Mouse (Mus musculus) bone marrow macrophage, adult 2 months (primary cell): Measurements from ENCODE around the gene Ptk7.

Source experiments
- CTCF ChIP-seq: IDR thresholded peaks from 2 replicates; pipeline ENCODE4 v1.5.1; 2012; ENCODE audit warnings: low read depth, mild to moderate bottlenecking, low read length, moderate library complexity
- POLR2A ChIP-seq: IDR thresholded peaks from 2 replicates; pipeline ENCODE4 v1.6.1; 2012; ENCODE audit warnings: mild to moderate bottlenecking, low read depth, low read length, borderline replicate concordance

GRCm38 (mm10) chr17:46646322-46646662 lies 17.0 kb upstream of the Ptk7 start:
- TF ChIP-seq CTCF: no peak
- no peak for TF ChIP-seq POLR2A
